Mouse (Mus musculus): ENCODE data around the gene Plppr2.
A peak's percentile ranks its signal among the peaks of the same experiment; 100 is the strongest.

Plppr2 gene

DNA sequence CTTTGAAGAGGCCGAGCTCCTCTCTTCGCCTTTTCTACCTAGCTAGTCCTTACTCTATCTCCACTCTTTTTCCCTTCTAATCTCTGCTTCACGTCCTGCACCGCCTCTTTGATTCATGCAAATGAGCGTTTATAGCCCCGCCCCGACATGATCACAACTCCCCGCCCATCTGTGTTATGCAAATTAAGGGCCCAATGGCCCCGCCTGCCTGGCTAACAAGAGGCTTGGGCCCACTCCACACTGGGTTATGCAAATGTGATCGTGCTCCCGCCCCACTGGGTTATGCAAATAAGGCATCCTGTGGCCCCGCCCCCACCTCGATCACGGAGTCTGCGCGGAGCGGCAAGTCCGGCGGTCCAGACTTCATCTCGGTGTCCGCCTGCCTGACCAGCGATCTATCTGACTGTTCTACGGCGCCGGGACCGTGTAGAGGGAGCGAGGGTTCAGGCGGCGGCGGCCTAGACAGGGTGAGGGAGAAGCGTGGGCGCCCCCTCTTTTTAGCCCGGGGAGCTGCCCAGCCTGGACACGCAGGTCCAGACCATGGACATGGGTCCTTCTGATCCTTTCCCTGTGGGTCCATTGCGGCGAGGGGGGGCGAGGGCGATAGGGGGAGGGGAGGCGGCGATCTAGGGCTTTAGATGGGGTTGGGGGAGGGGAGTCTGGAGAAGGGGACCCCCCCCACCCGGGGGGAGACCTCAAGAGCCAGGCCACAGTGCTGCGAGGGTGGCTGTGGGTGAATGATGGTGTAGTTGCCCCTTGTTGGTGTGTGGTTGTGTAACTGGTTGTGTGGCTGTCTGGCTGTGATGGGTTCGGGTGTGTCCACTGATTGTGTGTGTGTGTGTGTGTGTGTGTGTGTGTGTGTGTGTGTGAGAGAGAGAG, at the start of gene Plppr2:
TSS of gene Plppr2 (plus strand) at position 342 of the 879 bp plus-strand sequence.
- peak; percentile 92 for DNase-seq (ENCODE audit: low spot score)

DNA sequence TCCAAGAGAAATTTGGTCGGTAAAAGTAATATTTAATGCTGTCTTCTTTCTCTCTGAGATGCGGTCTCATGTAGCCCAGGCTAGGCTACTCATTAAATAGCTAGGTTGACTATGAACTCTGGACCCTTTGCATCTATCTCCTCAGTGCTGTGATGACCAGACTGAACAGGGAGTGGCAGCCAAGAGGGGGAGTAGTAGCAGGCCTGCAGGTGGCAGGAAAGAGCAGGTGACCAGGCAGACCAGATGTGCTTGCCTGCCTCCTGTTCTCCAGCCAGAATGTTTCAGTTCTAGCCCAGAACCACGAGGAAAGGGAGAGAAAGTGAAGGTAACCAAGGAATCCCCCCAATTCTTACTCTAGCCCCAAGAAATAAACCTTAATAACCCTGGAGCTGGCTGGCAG, 47.6 kb upstream of the Plppr2 start:
- no peak for DNase-seq (ENCODE audit: low spot score)

DNA sequence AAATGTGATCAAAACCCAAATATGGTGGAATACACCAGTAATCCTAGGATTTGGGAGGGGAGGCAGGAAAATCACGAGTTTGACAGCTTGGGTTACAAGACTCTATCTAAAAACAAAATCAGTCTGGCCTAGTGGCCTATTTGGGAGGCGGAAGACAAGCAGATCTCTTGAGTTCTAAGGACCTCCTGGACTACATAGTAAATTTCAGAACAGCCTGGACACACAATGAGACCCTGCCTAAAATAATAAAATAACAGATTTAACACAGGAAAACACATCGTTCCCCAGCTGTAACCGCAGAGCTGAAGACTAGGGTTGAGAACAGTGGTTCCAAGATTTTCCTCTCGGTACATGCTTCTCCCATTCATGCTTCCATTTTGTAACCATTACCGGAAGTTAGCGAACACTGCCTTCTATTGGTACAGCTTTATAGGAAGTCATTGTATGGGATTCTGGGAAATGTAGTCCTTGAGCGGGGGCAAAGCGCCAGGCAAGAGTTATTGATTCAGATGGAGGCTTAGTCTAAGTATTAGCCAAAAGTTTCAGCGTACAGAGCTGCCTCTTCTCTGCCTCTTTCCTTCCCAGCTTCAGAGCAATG, 35.5 kb upstream of the Plppr2 start:
- peak; percentile 72 for DNase-seq (ENCODE audit: low spot score)

DNA sequence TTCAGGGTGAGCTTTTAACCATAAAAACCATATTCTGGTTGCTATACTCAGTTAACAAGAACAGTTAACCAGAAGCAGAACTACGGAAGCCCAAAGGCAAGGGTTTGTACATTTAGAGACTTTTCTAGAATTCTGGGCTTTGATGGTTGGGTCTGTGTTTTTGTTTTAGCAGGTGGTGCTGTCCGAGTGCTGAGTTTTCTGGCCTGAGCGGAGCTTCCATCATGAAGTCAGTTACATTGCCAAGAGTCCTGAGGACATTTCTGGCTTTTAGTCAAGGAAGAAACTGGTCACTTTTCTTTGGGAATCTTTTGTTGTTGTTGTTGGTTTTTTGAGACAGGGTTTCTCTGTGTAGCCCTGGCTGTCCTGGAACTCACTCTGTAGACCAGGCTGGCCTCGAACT, 32.8 kb upstream of the Plppr2 start:
- DNase-seq (ENCODE audit: low spot score), result no peak

DNA sequence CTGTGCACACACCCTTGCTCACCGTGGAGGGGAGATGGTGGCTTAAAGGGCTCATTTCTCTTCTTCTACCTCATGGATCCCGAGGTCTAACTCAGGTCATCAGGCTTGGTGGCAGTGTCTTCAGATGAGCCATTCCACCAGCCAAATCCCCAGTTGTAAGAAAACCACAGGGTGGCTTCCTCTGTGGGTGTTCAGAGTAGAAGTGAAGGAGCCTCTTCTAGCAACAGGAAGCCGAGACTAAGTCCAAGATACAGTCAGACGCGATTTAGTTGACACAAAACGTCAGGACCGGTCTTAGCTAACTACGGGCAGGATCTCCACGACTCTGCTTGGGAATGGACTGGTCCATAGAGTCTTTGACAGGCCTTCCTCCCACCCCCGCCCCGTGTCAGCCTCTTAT, 28.6 kb upstream of the Plppr2 start:
- no peak for DNase-seq (ENCODE audit: low spot score)

DNA sequence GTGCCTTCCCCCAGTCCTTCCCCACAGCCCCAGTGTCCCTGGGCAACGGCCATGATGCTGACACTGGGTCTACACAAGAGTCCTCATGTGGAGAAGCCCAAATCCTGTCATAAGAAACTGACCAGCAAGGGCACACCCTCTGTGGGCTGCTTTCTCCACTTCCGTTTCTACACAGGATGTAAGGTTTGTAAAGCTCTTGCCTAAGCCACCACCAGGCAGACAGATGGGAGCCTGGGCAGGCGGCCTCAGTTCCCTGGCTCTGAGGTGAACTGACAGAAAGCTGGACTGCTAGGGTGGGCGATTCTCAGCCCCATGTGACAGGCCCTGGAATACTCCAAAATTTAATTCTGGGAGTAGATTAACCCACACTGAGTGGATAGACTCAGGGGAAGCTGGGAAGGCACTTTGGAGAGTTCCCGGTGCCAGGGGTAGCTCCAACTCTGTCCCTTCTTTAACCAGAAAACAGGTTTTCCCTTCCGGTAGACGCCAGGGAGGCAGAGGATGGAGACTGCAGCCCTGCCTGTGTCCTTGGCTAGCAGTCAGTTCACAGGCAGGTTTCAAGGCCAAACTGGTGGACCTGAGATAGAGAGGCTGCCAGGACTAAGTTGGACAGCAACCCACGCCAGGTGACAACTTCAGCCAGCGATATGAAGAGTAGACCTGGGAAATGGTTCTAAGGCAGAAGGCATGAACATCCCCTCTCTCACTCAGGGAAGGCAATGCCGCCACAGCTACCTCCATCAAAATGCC, 27.2 kb upstream of the Plppr2 start:
- DNase-seq (ENCODE audit: low spot score), result no peak

DNA sequence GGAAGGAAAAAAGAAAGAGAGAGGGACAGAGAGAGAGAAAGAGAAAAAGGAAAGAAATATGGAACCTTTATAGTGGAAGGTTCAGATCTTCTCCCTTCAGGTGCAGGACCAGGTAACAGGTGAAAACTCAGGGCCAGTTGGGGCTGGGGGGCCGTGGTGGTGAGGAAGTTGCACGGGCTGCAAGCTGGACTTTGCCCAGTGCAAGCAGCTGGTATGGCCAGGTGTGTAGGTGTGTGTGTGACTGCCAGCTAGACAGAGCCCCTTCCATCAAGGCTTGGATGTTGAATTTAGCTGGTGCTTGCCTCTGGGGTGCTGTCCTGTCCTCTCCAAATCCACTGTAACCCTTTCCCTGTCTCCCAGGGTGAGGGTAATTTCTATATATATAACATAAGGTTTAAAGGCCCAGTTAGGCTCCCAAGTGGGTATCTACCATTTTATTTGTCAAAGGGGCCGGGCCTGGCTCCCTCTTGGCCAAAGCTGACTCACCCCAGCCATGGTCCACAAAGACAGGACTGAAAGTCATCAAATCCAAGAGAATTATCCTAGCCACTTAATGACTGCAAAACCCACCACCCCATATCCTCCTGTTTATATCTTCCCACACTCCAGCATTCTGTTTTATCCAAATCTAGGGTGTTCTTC, 19.9 kb upstream of the Plppr2 start:
- no peak for DNase-seq (ENCODE audit: low spot score)

DNA sequence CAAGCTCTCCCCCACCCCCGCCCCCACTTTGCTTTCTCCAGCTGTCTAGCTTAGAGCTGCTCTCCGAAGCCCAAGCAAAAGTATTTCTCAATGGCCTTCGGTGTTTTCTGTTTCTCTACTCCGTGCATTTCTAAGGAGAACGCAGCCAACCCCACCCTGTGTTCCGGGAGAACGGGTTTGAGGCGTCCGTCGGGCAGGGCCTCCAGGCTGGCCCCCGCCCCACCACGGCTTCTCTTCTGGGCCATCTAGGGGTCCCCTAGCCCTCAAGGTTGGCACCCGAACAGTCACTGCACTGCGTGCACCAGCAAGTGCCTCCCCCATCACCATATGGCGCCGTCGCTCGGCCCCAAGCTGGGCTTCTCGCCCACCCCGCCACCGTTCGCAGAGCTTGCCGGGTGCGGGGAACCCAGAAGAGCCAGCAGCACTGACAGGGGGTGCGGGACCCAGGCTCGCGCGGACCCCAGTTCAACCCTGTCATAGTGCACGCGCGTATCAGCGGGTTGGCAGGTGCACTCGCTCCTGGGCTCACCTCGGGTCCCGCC, 19.3 kb upstream of the Plppr2 start:
- no peak for DNase-seq (ENCODE audit: low spot score)

DNA sequence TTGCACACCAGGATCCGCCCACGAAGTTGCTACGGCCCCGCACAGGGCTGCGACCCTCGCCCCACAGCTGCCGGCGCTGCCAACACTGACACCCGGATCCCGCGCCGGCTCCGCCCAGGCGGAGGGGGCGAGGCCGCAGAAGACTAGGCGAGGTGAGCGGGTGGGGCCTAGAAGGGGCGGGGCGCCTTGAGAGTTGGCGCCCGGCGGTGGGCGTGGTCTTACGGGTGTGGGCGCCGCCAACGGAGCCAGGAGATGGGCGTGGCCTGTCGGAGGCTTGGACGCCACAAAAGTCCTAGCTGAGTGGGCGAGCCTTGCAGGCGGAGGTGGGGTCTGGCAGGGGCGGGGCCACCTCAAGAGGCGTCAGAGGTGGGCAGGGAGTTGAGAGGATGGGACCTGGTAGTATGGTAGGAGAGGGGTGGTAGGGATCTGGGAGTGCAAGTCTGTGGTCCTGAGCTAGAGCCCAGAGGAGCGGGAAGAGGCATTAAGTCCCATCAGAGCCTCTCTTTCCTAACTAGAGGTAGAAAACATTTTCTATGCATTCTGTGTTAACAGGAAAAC, 18.7 kb upstream of the Plppr2 start, which contains the start of gene Rab3d:
TSS of gene Rab3d (minus strand) at position 158 of the 558 bp plus-strand sequence.
- DNase-seq (ENCODE audit: low spot score), result peak; percentile 89

DNA sequence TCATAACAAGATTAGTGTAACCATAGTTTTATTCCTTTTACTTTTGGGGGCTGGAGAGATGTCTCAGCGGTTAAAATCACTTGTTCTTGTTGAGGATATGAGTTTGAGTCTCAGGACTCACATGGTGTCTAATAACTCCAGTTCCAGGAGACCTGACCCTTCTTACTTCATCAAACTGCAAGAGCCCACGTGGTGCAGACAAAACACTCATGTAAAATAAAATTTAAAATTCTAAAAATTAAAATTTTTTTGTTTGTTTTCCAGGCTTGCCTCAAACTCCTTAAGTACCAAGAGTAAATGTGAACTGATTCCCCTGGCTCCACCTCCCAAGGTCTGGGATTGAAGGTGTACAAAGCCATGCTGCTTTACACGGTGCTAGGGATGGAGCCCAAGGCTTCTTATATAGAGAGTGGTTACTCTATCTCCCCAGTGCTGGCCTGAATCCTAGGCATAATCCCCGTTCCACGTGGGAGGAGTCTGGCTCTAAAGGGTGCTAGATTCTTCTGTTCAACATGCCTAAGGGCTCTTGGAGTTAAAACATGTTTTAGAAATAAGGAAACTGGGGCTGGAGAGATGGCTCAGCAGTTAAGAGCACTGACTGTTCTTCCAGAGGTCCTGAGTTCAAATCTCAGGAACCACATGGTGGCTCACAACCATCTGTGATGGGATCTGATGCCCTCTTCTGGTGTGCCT, 18.0 kb upstream of the Plppr2 start:
- DNase-seq (ENCODE audit: low spot score), result no peak

DNA sequence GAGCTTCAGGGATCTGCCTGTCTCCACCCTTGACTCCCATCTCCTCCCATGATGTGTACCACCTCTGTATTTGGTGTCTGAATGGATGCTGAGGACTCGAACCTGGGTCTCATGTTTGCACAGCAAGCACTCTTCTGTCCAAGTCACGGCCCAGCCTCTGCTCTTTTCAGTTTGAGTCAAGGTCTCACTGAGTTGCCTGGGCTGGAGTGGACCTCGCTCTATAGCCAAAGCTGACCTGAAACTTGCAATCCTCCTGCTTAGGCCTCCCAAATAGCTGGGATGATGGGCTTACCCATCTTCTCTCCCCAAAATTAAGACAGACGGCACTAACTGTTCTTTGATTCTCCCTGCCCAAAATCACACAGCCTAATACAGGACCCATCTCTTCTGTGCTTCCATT, 13.8 kb upstream of the Plppr2 start:
- DNase-seq (ENCODE audit: low spot score), result no peak

DNA sequence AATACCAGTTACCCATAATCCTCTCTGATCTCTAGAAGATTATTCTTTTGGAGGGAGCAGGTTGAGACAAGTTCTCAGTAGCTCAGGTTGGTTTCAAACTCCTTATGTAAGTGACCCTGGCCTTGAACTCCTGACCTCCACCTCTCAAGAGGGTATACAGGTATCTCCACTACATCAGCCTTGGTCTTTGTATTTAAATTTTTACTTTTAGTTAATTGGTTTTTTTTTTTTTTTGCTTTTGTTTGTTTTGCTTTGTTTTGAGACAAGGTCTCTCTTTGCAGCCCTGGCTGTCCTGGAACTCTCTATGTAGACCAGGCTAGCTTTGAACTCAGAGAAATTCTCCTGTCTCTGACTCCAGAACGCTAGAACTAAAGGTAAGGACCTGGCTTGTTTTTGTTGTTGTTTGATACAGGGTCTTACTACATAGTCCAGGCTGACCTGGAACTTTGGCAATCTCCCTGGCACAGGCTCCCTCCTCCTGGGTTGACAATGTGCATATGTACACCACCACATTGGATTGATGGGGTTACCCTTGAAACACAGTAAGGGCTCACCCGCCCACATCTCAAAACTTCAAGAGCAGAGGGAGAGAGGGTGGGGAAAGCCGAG, 13.2 kb upstream of the Plppr2 start:
- no peak for DNase-seq (ENCODE audit: low spot score)

DNA sequence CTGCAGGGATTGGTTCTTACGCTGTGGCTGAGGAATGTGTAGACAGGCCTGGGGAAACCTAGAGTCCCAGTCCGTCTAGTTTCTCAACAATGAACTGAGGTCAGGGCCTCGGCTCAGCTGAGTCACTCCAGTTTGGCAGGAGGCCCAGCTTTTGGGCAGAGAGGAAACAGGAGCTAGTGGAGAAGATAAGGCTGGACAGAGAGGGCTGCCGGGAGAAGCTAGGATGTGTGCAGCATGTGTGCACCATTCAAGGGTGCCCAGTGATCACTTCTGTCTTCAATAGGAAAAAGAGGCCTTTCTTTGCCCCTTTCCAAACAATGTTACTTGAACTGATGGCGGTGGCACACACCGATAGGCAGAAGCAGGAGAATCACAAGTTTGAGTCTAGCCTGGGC, 12.7 kb upstream of the Plppr2 start:
- DNase-seq (ENCODE audit: low spot score), result peak; percentile 86

DNA sequence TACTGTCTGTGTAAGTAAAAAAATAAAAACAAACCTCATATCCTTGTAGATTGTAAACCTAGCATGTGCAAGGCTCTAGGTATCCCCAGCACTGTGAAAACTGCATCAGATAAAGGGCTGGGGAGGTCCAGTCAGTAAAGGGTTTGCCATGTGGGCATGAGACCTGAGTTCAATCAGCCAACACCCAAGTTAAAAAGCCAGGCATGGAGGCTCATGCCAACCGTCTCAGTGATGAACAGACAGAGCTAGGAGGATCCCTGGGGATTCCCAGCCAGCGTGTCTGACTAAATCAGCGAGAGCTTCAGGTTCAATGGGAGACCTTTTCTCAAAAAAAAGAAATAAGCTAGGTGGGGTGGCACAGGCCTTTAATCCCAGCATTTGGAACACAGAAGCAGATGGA, 11.8 kb upstream of the Plppr2 start:
- peak; percentile 17 for DNase-seq (ENCODE audit: low spot score)

DNA sequence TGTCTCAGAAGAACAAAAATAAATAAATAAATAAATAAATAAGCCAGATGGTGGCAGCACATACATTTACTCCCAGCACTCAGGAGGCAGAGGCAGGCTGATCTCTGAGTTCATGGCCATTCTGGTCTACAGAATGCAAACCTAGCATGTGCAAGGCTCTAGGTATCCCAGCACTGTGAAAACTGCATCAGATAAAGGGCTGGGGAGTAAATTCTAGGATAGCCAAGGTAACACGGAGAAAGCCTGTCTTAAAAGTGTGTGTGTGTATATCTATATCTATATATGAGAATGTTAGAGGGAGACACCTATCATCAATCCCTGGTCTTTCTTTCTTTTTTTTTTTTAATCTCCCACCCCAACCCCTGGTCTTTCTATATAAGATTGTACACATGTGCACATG, 11.3 kb upstream of the Plppr2 start:
- DNase-seq (ENCODE audit: low spot score), result no peak

DNA sequence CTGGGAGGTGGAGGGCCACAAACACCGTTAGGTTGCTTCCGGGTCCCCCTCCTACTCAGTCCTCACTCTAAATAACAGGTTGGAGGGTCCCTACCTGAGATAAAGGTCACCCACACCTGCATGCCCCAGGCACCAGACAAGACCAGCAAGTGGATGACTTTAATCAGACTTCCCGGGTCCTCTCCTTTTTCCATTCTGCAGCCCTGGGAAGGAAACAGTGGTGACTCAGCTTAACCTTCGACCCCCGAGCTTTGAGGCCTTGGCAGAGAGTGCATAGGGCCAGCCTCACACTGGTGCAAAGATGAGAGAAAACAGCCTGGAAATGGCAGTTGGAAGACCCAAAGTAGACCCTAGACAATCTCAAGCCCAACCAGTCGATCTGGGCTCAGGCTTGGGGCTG, 10.7 kb upstream of the Plppr2 start:
- peak; percentile 17 for DNase-seq (ENCODE audit: low spot score)

DNA sequence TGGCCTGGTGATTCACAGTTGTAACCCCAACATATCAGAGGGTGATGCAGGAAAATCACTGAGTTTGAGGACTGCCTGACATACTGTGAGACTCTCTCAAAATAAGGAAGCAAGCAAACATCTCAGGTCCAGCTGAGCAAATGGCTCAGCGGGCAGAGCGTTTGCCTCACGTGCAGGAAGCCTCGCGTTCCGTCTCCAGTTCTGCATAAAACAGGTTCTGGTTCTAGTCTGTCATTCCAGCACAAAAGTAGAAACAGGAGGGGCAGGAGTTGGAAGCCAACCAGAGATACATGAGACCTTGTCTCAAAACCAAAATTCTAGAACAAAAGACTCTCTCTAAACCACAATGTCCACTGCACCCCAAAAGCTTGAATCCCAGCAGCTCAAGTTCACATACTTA, 10.0 kb upstream of the Plppr2 start:
- no peak for DNase-seq (ENCODE audit: low spot score)

DNA sequence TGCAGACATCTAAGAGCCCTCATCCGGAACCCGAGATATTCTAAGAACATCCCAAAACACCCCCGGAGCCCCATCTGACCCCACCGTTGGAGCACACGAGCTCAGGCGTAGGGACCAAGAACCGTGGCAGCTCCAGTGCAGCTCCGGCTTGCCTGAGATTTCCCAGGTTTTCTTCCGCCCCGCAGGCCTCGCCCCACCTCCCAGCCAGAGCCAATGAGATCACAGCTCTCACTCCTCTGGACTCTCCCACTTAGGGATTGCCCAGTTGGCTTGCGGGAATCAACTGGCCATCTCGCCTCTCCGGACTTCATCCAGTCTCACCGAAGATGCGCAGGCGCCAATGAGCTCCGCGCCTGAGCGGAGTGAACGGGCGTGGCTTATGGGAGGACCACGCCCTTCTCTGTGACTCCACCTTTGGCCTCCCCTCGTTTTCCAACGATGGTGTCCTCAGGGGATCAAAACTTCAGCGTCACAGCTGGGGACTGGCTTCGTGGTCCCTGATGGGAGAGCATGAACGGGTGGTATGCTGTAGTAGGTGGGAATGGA, 9.6 kb upstream of the Plppr2 start, which contains the start of the genes Ccdc159 and Tmem205:
TSS of gene Ccdc159 (plus strand) at position 264 of the 546 bp plus-strand sequence.
TSS of gene Tmem205 (minus strand) at position 349 of the 546 bp plus-strand sequence.
- DNase-seq (ENCODE audit: low spot score), result peak; percentile 91

DNA sequence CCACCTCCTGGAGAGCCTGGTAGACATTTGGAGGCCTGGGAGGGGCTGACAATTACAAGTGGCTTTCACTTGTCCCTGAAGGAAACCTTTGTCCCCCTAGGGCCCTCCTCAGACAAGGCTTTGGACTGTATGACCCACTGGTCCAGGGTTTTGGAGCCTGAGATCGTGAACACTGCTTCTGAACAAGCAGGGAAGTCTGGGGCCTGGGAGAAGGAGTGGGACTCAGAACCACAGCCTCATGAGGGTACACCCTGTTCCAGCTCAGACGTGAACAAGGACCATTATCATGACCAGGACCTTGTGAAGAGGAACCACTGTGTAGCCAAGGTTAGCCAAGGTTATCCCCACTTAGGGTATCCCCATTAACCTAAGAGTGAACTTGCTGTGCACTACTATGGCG, 7.6 kb upstream of the Plppr2 start:
- no peak for DNase-seq (ENCODE audit: low spot score)

DNA sequence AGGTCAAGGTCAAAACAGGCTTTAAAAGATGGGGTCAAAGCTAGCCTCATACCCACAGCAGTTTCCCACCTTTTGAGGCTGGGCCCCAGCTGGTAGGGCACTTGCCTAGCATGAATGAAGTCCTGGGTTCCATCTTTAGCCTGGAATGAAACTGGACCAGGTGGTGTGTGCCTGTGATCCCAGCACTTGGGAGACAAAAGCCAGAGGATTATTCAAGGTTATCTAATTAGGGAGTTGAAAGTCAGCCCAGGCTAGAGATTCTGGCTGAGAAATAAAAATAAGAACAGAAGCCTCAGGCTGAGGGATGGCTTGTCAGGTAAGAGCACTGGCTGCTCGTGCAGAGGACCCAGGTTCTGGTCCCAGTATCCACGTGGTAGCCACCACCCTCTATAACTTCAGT, 4.8 kb upstream of the Plppr2 start:
- no peak for DNase-seq (ENCODE audit: low spot score)

Measured in MN1 (cell line).